Mouse (Mus musculus) hindbrain, postnatal 0 days (tissue): ENCODE measurements at regions not wholly inside any gene's neighbourhood (a gene's known extent, or its start where the extent isn't known, plus 50 kb on each side); places are given as distances from the start of the nearest gene placed in this dataset.

ENCODE experiments used
- ATAC-seq: fragments of 200-750 bp; cut with Nextera tagmentation; 2 replicates; pipeline ENCODE4 v1.8.0; 2017; ENCODE audit warnings: mild to moderate bottlenecking, moderate TSS enrichment, moderate library complexity
- DNase-seq: peaks from one replicate; pipeline ENCODE4 v3.0.0-alpha.2; 2015; ENCODE audit warnings: low spot score
- H3K27ac ChIP-seq: fragments of 300-500 bp; sonication (generic); 2 replicates; pipeline ENCODE4 v1.5.1; 2014; ENCODE audit warnings: mild to moderate bottlenecking
- H3K27me3 ChIP-seq: fragments of 300-500 bp; sonication (generic); 2 replicates; pipeline ENCODE4 v1.6.1; 2014; ENCODE audit warnings: low read length, mixed read lengths; ENCODE audit not compliant: insufficient read depth
- H3K36me3 ChIP-seq: fragments of 300-500 bp; sonication (generic); 2 replicates; pipeline ENCODE4 v1.6.1; 2014; ENCODE audit warnings: low read length, mixed read lengths; ENCODE audit not compliant: insufficient read depth
- H3K4me1 ChIP-seq: fragments of 300-500 bp; sonication (generic); 2 replicates; pipeline ENCODE4 v1.6.1; 2014; ENCODE audit warnings: antibody characterized with exemption, low read length, mixed read lengths; ENCODE audit not compliant: insufficient read depth
- H3K4me2 ChIP-seq: fragments of 300-500 bp; sonication (generic); 2 replicates; pipeline ENCODE4 v1.6.1; 2014; ENCODE audit warnings: low read depth, mild to moderate bottlenecking, low read length, moderate library complexity, mixed read lengths
- H3K4me3 ChIP-seq: fragments of 300-500 bp; sonication (generic); 2 replicates; pipeline ENCODE4 v1.5.1; 2014; ENCODE audit warnings: low read length
- H3K9ac ChIP-seq: fragments of 300-500 bp; sonication (generic); replicated peaks from 2 replicates; pipeline ENCODE4 v1.6.1; 2014; ENCODE audit warnings: mild to moderate bottlenecking, low read length, moderate library complexity, mixed read lengths
- H3K9me3 ChIP-seq: fragments of 300-500 bp; sonication (generic); 2 replicates; pipeline ENCODE4 v1.6.1; 2016; ENCODE audit warnings: low read length, mixed read lengths
- CTCF ChIP-seq: IDR thresholded peaks from 2 replicates; pipeline ENCODE4 v1.5.1; 2016; ENCODE audit warnings: antibody characterized with exemption, control low read depth, low read depth
- WGBS: fragments of 180-500 bp; shearing (Covaris S2); extraction: QIAGEN DNeasy Blood & Tissue Kit; methylation state at CpG from one replicate; pipeline ENCODE4 v1.1.7; 2014; 5-methylcytosine and 5-hydroxymethylcytosine counted together

GRCm38 (mm10) chr4:4226209-4226608 is 148.9 kb upstream of the Sdr16c6 start:
- Histone ChIP-seq H3K9ac (no peak overlapping the region), H3K27me3 (no peaks in the 10 kb centered on the region), H3K4me2 (no peak overlapping the region), H3K4me3 (no peak overlapping the region), H3K27ac (no peak overlapping the region), H3K9me3 (no peaks in the 10 kb centered on the region), H3K4me1 (no peaks in the 10 kb centered on the region), H3K36me3 (no peaks in the 10 kb centered on the region)
- DNase-seq (no peak), ATAC-seq (no peak)
- no peak for TF ChIP-seq CTCF
- 29% methylated on average over 1 of the region's 1 CpGs for WGBS

- no peak for TF ChIP-seq CTCF
- no peak overlapping the region for H3K4me2 ChIP-seq
- 86% methylated on average over 2 of the region's 2 CpGs for WGBS
- no peak overlapping the region for H3K9ac ChIP-seq
- no peaks in the 10 kb centered on the region for H3K9me3 ChIP-seq
- ATAC-seq (no peak), DNase-seq (no peak)
- no peak overlapping the region for H3K27ac ChIP-seq
- H3K36me3 ChIP-seq = no peaks in the 10 kb centered on the region
- no peaks in the 10 kb centered on the region for H3K4me1 ChIP-seq
- no peak overlapping the region for H3K4me3 ChIP-seq
- H3K27me3 ChIP-seq = no peaks in the 10 kb centered on the region
Measured at GRCm38 (mm10) chr4:4219701-4220100, 142.4 kb upstream of the Sdr16c6 start.

GRCm38 (mm10) chr4:4211892-4212291 is 134.6 kb upstream of the Sdr16c6 start:
- DNase-seq (no peak), ATAC-seq (no peak)
- Histone ChIP-seq H3K27me3 (no peaks in the 10 kb centered on the region), H3K4me3 (no peak overlapping the region), H3K4me2 (no peak overlapping the region), H3K9me3 (no peaks in the 10 kb centered on the region), H3K4me1 (no peaks in the 10 kb centered on the region), H3K36me3 (no peaks in the 10 kb centered on the region), H3K27ac (no peak overlapping the region), H3K9ac (no peak overlapping the region)
- no peak for TF ChIP-seq CTCF
- WGBS = 91% methylated on average over 2 of the region's 2 CpGs

- Histone ChIP-seq H3K9me3 (no peaks in the 10 kb centered on the region), H3K9ac (no peak overlapping the region), H3K27ac (no peak overlapping the region), H3K27me3 (no peaks in the 10 kb centered on the region), H3K4me2 (no peak overlapping the region), H3K4me3 (no peak overlapping the region), H3K36me3 (no peaks in the 10 kb centered on the region), H3K4me1 (no peaks in the 10 kb centered on the region)
- DNase-seq (no peak), ATAC-seq (no peak)
- TF ChIP-seq CTCF = no peak
- 63% methylated on average over 1 of the region's 1 CpGs for WGBS
Measured at GRCm38 (mm10) chr4:4205158-4205557, 127.8 kb upstream of the Sdr16c6 start.

GRCm38 (mm10) chr4:4199309-4199708 is 122.0 kb upstream of the Sdr16c6 start:
- H3K9me3 ChIP-seq = no peaks in the 10 kb centered on the region
- TF ChIP-seq CTCF = no peak
- DNase-seq = no peak
- H3K36me3 ChIP-seq = no peaks in the 10 kb centered on the region
- H3K27ac ChIP-seq = no peak overlapping the region
- WGBS = 38% methylated on average over 2 of the region's 2 CpGs
- no peak overlapping the region for H3K4me2 ChIP-seq
- ATAC-seq = no peak
- no peaks in the 10 kb centered on the region for H3K27me3 ChIP-seq
- H3K4me3 ChIP-seq = no peak overlapping the region
- H3K4me1 ChIP-seq = no peaks in the 10 kb centered on the region
- H3K9ac ChIP-seq = no peak overlapping the region

- no peaks in the 10 kb centered on the region for H3K27me3 ChIP-seq
- peak; percentile 23 for DNase-seq
- no peak overlapping the region for H3K4me3 ChIP-seq
- TF ChIP-seq CTCF = no peak
- no peak overlapping the region for H3K27ac ChIP-seq
- no peak overlapping the region for H3K9ac ChIP-seq
- H3K4me2 ChIP-seq = no peak overlapping the region
- no peaks in the 10 kb centered on the region for H3K9me3 ChIP-seq
- ATAC-seq = no peak
- H3K4me1 ChIP-seq = no peaks in the 10 kb centered on the region
- 64% methylated on average over 2 of the region's 2 CpGs for WGBS
- no peaks in the 10 kb centered on the region for H3K36me3 ChIP-seq
Measured at GRCm38 (mm10) chr4:4195834-4196233, 118.5 kb upstream of the Sdr16c6 start.

GRCm38 (mm10) chr4:4195250-4195649 is 117.9 kb upstream of the Sdr16c6 start:
- Histone ChIP-seq H3K9me3 (no peaks in the 10 kb centered on the region), H3K27me3 (no peaks in the 10 kb centered on the region), H3K27ac (no peak overlapping the region), H3K4me3 (no peak overlapping the region), H3K4me1 (no peaks in the 10 kb centered on the region), H3K9ac (no peak overlapping the region), H3K36me3 (no peaks in the 10 kb centered on the region), H3K4me2 (no peak overlapping the region)
- WGBS = 69% methylated on average over 8 of the region's 8 CpGs
- ATAC-seq (peak; percentile 27; the same call in 1 of the 2 replicates), DNase-seq (no peak)
- TF ChIP-seq CTCF = no peak
